Mouse (Mus musculus) right cerebral cortex, postnatal 36 days (tissue): ENCODE data around the gene Gpam.

Experiments
- DNase-seq, 2 experiments: peaks; one replicate each; pipeline ENCODE4 v3.0.0; 2022; ENCODE audit warnings: low spot score in 2 of 2, mixed read lengths in 1 of 2

Gpam gene

DNA sequence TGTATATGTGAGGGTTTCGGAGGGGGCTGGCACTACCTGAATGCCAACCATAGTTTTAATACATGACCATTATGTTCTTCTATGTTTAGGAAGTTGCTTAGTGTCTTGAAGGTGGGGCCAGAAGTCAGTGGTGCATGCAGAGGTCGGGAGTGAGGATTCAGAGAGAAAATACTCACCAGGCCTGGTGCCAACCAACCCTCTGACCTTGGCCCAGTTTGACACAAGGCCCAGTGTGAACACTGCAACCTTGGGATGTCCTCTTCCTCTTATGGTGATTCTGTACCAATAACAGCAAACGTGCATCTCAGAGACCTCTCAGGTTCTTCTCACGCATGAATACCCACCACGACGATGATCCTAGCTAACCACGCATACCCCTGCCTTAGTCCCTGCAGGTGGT is 11.5 kb upstream of the Gpam start:
- no peak for DNase-seq

DNA sequence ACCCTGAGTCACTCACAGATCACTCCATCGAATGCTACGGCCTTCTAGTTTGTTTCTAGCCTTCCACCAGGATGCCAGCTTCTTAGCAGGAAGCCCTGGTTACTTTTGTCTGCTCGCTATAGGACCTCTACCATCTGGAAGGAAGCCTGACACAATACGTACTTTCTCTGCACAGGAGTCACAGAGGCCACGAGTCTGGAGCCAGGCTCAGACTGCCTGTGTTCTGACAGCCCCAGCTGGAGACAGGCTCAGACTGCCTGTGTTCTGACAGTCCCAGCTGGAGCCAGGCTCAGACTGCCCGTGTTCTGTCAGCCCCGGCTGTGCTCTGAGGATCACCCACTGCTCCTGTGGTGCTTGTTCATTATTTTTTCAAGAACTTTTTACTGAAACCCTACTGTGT is 10.8 kb upstream of the Gpam start:
- no peak for DNase-seq

DNA sequence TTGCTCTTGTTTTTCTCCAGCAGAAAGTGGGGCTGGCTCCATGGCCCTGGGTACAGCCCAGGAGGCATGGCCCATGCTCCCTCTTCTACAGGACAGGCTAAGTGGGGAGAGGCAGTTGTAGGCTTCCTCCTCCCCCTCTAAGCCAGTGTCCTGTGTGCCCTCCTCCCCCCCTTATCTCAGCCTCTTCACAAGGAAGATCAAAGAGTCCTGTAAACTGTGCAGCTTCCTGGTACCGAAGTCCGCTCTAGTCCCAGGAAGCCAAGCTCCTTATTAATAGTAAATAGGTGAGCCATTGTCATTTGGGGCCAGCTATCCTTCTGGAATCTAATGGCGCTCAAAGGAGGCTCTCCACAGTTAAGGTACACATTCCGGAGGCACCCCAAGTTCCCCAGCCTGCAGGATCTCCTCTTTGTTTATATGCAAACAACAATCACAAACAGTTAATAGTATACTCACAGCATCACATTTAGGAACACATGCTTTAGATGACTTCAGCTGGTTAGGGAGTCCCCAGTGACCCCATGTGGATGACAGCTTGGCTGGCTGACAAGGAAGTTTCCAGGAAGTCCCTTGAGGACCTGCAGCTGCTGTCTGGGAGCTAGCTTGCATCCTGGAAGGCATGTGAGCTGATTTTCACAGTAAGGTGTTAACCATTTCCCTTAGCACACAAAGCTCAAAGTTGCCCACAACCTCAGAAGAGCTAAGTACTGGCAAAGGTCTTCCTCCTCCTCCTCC is 9.8 kb upstream of the Gpam start:
- DNase-seq, result no peak

DNA sequence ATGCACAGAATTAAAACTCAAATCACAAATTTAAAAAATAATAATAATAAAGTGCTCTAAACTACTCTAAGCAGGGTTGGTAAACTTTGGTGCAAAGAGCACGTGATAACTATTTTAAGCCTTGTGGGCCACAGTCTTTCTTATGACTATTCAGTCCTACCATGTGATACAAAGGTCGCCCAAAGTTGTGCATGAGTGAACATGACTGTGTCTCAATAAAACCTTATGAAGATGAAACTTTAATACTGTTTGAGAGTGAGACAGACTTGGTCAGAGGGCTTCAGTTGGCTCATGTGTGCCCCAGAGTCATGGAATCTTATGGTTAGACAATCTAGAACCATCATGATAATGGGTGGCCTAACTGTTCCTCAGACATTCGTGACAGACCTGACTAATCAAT is 8.9 kb upstream of the Gpam start:
- DNase-seq, result no peak

DNA sequence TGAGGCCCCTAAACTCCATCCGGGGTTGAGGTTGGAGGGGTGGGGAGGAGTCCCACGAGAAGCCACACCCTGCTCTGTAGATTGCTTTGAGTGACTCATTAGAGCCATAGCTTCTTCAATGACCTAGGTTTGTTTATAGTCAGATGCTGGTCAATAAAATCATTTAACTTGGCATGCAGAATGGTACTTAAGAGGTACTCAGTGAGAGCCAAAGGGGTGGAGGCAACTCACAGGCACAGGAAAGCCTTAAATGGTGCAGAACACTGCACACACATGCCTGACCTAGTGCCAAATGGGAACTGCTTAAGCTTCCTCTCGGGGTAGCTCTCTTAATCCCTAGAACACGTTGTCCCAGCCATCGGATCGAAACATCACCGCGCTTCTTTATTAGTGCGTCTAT is 7.5 kb upstream of the Gpam start:
- DNase-seq, result no peak

DNA sequence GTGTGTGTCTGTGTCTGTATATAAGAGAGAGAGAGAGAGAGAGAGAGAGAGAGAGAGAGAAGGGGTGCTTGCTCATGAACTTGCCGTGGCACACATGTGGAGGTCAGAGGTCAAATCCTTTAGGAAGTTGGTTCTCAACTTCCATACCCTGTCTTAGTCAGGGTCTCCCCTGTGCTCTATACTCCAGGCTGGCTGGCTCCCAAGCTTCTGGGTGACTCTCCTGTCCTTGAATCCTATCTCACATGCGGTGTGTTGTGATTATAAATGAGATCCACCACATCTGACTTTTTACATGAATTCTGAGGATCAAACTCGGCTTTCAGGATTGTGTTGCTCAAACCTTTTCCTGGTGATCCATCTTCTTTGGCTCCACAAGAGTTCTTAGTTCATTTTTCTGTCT is 5.4 kb upstream of the Gpam start:
- DNase-seq, result no peak

DNA sequence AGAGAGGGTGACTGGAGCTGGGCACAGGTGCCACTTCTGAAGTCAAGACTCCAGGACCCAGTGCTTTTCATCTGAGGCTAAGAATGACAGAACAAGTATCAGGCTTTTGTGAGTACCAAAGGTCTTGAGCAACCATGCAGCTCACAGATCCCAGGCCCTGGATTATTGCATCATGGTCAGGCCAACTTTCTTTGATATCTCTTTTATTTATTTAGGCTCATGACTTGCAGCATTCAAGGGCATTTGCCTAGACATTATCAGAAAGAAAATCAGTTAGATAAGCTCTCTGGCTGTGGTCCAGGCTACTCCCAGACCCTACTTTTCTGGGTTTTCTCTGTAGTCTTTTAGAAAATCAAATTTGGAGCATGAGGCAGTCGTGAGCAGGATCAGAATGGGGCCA is 4.7 kb upstream of the Gpam start:
- no peak for DNase-seq

DNA sequence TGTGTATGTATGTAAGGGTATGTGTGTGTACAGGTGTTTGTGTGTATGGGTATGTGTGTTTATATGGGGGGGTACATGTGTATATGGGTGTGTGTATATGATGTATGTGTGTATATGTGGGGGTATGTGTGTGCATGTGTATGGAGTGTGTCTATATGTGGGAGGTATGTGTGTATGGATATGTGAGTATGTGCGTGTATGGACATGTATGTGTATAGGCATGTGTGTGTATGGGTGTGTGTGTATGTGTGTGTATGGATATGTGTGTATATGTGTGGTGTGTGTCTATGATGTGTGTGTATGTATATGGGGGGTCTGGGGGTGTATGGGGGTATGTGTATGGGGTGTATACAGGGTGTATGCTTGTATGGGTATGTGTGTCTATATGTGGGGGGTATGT is 1.4 kb upstream of the Gpam start:
- no peak for DNase-seq

DNA sequence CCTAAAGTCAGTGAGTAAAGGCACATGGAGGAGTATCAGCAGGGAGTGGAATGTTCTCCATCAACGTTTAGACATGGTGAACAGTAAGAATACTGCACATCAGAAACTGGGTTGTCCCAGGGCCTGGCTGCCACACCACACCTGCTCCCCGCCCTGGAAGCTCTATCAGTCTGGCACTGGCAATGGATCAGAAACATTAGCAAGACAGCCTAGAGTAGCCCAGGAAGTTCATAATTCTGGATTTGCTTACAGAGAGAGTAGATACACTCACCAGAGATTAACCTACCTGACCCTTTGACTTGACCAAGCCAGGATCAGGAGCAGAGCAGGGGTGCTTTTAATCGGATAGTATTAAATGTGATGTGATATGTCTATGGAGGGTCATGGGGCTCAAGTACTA is 1.6 kb downstream of the Gpam start:
- no peak for DNase-seq

DNA sequence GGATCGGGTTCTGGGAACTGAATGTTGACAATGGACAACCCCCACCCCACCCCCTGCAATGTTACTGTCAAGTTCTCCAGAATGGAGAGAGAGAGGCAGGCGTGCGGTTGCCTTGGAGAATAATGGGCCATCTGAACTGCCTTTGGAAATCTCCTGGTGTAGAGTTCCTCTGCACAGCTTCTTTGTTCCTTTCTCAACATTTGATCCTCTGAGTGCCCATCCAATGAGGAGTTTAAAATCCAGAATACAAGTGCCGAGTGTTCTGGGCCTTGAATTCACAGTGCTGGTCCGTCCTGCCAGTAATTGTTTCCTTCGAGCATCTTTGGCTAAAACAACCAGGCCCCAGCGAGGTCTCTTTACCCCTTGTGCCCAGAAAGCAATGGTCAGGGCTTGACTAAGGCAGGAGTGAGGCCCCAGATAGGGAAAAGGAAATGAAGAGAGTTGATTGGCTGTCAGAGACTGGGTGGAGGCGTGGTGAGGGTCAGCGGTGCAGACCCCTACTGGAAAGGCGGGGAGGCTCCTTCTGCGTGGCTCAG is 4.0 kb downstream of the Gpam start:
- peak in 1 of 2 experiments; percentile 23 for DNase-seq

DNA sequence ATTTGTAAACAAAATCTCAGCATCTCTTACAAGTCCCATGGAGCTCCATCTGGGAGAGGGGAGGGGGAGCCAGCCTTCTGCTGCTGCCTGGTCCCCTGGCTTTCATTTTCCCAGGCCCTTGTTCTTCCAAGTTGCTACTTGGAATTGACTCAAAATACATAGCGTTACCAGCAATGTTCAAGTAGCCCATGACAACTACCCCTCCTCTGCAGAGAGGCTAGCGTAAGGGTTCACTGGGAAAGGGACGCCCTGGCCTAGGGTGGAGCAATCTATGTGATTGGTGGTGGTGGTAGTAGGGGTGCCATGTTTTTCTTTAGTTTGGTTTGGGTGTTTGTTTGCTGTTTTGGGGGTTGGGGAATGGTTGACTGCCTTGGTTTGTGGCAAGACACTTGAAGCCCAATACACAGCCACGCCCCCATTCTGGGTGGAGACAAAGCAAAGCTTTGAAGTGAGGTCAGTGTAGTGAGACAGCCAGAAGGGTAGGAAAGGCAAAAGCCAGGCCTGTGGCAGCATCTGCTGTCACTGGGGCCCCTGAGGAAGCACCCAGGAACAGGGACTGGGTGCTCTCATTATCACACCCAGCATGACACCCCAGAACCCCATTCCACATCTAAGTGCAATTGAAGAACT is 4.6 kb downstream of the Gpam start:
- DNase-seq, result no peak

DNA sequence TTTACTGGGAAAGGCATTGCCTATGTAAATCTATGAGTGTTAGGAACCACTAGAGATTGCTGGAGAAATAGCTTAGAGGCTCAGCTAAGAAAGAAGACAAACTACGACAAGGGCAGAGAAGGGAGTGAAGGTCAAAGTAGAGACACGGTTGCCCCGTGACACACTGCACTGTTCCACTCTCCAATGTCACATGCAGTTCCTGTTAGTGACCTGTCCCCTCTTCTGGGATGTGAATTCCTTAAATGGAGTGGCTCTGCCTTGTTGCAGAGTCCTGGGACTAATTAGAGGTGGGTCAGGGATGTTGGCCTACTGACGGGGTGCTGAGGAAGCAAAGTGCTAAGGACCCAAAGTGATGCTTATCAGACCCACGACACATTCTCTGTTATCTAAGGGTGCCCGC is 5.2 kb downstream of the Gpam start:
- no peak for DNase-seq

DNA sequence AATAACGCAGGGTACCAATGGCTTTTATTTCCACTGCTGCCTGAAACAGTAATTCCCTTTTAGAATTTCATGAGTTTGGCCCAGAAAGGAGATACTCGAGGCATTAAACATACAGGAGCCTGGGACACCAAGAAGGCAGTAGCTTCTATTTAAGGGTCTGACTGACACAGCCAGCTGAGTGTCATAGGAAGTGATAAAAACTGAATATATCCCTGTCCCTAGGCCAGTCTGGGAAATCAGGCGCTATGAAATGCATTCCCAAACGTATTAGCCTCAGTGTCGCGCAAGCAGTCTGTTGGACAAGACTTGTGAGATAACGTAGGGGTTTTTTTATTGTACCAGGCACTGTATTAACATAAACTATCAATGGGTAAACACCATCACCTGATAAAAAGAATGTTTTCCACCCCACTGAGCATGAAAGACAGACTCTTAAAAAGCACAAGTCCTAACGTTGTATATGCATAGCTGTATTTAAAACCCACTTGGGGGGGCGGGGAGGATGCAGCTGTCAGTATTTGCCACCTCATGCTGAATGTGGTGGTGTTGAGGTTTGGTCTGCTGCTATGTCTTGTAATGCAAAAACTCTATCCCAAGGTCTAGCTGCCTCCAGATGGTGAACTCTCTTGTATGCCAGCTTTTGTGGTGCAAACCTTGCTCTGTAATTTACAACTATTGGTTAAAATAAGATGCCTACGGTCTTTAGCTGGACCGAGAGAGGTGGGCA is 6.4 kb downstream of the Gpam start:
- no peak for DNase-seq

DNA sequence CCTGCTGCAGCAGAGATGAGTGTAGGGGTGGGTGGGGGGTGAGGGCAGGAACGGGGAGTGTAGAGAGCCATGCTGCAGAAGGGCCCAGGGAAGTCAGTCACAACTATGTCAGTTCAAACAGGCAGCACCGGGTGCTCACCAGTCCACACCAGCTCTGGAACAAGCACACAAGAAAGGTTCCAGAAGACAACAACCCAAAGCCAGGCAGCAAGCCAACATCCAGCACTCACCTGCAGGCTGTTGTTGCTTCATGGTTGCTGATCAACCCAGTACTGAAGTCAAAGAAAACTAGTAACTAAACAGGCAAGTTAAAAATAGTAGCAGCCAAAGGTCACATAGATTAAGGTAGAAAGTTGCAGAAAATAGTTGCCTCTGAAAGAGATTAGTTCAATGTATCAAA is 7.5 kb downstream of the Gpam start:
- DNase-seq, result no peak

DNA sequence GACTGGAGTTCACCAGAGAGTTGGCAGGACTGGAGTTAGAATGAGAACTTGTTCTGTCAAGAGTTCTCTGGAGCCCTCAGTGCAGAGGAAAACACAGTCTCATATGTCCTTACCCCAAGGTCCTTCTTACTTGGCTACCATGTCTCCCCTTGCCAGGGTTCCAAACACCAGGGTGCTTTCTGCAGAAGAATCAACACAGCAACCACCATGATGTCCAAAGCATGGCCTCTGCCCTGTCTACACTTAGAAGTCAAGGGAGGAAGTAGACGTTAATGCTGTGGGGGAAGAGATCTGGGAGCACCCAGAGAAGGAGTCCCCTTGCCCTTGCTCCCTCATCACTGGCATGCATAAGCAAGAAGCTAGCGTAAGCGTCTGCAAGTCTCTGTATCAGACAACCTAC is 9.0 kb downstream of the Gpam start:
- no peak for DNase-seq

DNA sequence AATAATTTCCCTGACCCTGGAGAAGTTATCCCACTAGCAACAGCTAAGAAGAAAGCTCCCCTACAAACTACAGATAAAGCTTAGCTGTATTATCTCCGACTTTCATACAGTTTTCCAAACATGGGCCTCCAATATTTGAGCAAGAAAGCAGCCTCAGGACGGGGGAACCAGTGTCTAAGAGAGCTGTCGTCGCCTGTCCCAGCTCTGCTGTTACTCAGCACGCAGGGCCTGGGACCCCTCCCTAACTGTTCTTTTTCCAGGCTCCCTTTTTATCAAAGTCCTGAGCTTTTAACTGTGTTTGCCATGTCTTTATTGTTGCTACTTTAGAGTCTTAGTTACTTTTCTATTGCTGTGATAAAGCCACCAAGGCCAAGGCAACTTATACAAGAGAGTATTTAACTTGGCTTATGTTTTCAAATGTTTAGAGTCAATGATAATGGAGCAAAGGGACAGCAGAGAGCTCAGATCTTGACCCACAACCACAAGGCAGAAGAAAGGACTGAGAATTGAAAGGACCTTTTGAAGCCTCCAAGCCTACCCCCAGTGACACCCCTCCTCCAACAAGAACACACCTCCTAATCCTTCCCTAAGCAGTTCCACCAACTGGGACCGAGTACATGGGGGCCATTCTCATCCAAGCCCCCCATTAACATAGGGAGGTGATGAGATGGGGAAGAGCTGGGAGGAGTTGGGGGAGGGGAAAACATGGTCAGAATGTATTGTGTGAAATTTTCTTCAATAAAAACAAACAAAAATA is 9.8 kb downstream of the Gpam start:
- DNase-seq, result no peak

DNA sequence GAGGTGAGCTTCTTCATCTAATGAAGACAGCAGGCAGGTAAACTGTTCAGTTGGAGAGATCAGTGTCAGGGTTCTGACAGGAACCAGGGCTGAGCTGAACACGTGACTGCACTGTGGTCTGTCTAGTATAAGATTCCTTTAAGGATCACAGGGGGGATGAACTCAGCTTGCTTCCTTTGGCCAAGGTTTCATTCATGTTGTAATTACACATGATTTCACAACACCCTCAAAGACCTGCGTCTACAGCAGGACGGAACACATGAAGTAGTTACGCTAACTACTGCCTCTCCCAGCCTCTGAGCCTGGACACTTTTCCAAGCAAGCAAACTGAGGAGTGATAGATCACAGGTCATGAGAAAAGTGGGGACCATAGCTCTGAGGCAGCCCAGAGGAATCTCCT is 11.5 kb downstream of the Gpam start:
- DNase-seq, result no peak

DNA sequence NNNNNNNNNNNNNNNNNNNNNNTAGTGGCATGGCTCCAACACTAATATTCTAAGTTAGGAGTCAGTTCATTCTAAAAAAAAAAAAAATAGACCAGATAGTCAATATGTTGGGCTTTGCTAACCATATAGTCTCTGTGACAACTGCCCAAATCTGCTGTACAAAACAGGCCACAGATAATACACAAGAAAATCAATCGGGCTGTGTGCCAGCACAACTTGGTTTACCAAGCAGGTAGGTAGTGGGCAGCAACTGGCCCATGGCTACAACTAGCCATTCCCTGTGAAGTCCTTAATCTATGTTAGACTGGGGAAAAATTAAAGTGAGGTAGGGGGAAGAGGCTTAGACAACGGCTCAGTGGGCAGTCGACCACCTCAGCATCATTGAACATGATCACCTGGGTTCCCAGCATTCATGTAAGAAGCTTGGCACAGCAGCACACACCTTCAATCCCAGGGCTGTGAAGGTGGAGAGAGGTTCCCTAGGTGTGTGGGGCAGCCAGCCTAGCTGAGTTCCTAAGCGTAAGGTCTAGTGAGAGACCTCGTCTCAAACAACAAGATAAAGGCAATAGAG is 12.1 kb downstream of the Gpam start:
- no peak for DNase-seq

DNA sequence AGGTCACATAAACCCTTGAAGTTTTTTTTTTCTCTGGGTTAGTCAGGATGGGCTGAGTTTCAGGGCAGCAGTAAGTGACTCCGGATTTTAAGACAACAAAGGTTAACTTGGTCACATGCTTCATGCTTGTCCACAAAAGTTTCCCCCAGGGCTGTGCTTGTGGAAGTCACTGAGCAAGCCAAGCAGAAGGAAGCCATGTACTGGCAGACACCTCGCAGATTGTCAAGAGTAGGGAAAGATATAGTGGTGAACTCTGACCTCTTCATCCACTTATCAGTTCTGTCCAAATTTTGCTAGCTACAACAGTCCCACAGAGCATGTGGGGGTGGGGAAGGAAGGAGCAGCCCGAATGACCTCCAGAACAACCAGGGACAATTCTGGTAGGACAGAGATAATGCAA is 19.1 kb downstream of the Gpam start:
- DNase-seq, result no peak

DNA sequence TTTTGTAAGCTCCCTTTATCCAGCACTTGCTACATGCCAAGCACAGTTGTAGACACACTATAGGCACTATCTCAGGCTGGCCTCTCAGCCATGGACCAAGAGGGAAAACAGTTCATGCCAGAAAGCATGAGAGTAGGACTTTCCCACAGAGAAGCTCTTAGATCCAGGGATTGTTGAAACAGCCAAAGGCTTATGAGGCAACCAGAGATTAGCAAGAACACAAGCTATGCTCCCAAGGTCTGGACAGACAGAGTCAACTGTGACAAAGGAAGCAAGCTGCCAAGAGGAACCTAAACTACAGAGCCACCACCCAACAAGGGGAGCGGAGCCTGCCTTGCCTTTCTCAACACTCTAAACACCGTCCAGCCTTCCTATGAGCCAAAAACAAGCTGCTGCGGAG is 21.1 kb downstream of the Gpam start:
- DNase-seq, result no peak

DNA sequence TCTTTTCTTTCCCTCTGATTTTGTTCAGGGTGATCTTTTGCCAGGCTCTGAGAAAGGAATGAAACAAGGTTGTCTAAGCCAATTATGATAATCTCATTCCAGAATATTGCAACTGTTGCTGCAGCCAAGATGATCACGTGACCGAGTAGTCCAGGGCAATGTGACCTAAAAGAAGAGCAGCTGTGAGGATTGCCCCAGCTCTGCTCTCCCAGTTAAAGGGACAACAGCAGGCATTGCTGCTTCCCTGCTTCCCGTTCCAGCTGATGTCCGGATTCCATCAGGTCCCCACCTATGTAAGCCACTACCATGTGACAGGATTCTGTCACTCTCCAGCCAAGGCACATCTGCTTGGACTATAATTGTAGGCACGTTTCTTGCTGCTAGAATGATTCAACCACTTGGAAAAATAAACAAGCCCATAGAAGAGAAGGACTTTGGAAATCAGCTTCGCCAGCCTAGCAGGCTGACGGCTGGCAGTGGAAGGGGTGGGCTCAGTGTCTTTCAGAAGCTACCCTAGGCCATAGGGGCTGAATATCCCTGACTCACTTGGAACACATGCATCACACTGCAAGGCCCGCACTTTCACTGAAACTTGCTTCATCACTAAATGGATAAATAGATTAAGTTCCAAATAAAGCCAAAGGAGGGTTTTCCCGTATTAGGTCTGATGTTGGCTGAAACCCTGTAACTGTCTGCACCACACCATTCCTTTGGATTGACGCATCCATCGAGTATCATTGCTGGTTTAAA is 23.8 kb downstream of the Gpam start:
- DNase-seq, result peak in 1 of 2 experiments; percentile 36
